ENCODE assay signal across 21 mouse cellular contexts in the genomic region with DNA sequence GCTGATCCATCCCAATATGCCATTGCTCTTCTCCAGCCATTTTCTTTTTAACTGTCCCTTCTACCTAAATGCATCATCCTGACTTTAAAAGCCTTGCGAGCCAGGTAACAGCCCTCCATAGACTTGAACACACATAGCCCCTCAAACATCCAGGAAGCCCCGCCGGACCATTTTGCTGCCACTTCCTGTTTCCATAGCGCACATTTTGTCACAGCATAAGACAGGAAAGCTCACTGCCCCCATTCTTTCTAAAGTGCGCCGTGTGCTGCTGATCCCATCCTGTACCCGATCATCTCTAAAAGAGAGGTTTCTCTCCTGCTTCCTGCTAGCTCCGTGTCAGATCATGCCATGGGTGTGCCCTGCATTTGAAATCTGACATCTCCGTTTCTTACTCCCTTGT.
DNase-seq lines count a peak whose midpoint lies in the region; ATAC-seq and TF ChIP-seq lines count a peak whose summit lies in the region.
"Had no signal": no experiment of that assay in that cellular context is flagged by ENCODE, and none has a peak within 500 bp of the region (broad histone marks: within the 10 kb centered on the region; RNA-seq: fewer than 3 reads in every experiment).

No protein-coding gene starts in this region.

- no peak for ATAC-seq in lung, embryonic 14.5 days (ENCODE audit: insufficient read depth)
- ATAC-seq in common myeloid progenitor, adult 5-6 weeks (replicated peaks; ENCODE audit: low read depth, poor library complexity, severe bottlenecking) = peak; percentile 54
- ATAC-seq in megakaryocyte progenitor cell, adult 5-6 weeks (replicated peaks; ENCODE audit: poor library complexity) = peak; percentile 60
- ATAC-seq: hindbrain, embryonic 16.5 days had no signal

- no peak overlapping the region for H3K27ac ChIP-seq in lung, embryonic 14.5 days (ENCODE audit: low read depth)
- H3K27ac ChIP-seq: limb, embryonic 13.5 days; midbrain, embryonic 12.5 days; neural tube, embryonic 12.5 days had no signal

- WGBS in lung, embryonic 14.5 days = 70% methylated on average over 9 of the region's 9 CpGs

- no peak for DNase-seq in lung, embryonic 14.5 days
- DNase-seq in lung, postnatal 4 days = no peak
- DNase-seq in thymus, postnatal 36 days = peak; percentile 26 to 36
- no peak for DNase-seq in embryo, embryonic 9.5 days (ENCODE audit: extremely low spot score)
- DNase-seq in cerebellum, adult 18-20 months = no peak
- no peak for DNase-seq in layer of hippocampus, adult 9-11 months
- DNase-seq: adrenal gland, adult 8-10 months; cerebellum, postnatal 14 days; embryo, embryonic 11 days; gastrocnemius, postnatal 10 days; heart, adult 18-20 months; heart, postnatal 4 days; kidney, adult 2 months; kidney, postnatal 25 days; right cerebral cortex, adult 18-20 months had no signal

- no peak for TF ChIP-seq CTCF in lung, embryonic 14.5 days (IDR thresholded peaks at IDR 0.05; ENCODE audit: low read depth)

- no peak overlapping the region for H3K4me3 ChIP-seq in lung, embryonic 14.5 days (ENCODE audit: low read depth, low read length)
- H3K4me3 ChIP-seq: limb, embryonic 13.5 days; midbrain, embryonic 12.5 days; neural tube, embryonic 12.5 days had no signal

- 0 out of 2 replicates have a peak overlapping the region, but pooled peaks have one; percentile 12 for H3K4me2 ChIP-seq in lung, embryonic 14.5 days
- H3K4me2 ChIP-seq: limb, embryonic 13.5 days; midbrain, embryonic 12.5 days; neural tube, embryonic 12.5 days had no signal

- H3K9ac ChIP-seq in lung, embryonic 14.5 days = no peak overlapping the region
- H3K9ac ChIP-seq: limb, embryonic 13.5 days; midbrain, embryonic 12.5 days; neural tube, embryonic 12.5 days had no signal

- H3K27me3 ChIP-seq in lung, embryonic 14.5 days (ENCODE audit: insufficient read depth, low read length) = no peaks in the 10 kb centered on the region
- H3K27me3 ChIP-seq: limb, embryonic 13.5 days; neural tube, embryonic 12.5 days had no signal

- H3K4me1 ChIP-seq in lung, embryonic 14.5 days (ENCODE audit: insufficient read depth) = peaks cover 5% of the 10 kb centered on the region; the same call in 1 of the 2 replicates

- no peaks in the 10 kb centered on the region for H3K9me3 ChIP-seq in lung, embryonic 14.5 days (ENCODE audit: low read depth, low read length)
- H3K9me3 ChIP-seq: midbrain, embryonic 12.5 days; neural tube, embryonic 12.5 days had no signal

- no peaks in the 10 kb centered on the region for H3K36me3 ChIP-seq in lung, embryonic 14.5 days (ENCODE audit: insufficient read depth)
- H3K36me3 ChIP-seq: limb, embryonic 13.5 days; midbrain, embryonic 12.5 days; neural tube, embryonic 12.5 days had no signal

Comparison
In these comparisons a context has a peak if more than half of its experiments do, and no peak if none do; other contexts are left out.
1. DNase-seq: peak in thymus, postnatal 36 days (2 of 2); none in lung, embryonic 14.5 days (single experiment), lung, postnatal 4 days (0 of 2), embryo, embryonic 9.5 days (single experiment), cerebellum, adult 18-20 months (0 of 2) and layer of hippocampus, adult 9-11 months (single experiment).